In the genomic region with DNA sequence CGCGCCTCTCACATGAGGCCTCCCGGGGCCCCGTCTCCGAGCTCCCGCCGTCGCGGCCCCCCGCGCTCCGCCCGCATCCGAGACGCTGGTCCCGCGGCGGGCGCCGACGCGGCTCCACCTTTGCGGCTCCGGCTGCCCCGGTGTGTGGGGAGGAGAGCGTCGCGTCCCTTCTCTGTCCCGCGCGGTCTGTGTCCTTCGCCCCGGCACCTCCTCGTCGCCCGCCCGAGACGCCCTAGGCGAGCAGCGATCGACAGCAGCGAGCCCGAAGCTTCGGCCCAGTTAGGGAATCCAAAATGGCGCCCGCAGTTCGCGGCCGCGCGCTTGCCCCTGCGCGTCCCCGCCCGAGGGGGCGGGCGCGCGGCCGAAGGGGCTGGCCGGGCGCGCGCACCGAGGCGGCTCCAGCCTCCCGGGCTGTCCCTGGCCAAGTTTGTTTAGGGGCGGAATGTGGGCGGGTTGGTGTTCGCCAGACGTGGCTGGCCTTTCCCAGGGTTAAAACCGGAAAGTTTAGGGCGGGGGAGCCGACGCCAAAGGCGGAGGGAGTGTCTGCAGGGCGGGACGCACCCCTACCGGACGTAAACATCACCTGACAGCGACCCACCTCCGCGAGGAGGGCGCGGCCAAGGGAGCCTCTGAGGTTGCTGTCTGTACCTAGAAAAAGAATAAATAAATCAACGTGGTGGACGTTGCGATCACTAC, we compare ENCODE assay signal across 8 mouse cellular contexts. TPM values are rescaled to one million over a fixed set of nuclear protein-coding genes. Genes with fewer than 3 reads are reported as not detected.
A peak's percentile ranks its signal among the peaks of the same experiment; 100 is the strongest.
DNase-seq lines count a peak whose midpoint lies in the region; ATAC-seq and TF ChIP-seq lines count a peak whose summit lies in the region.

Gene Fbxl3 (minus strand): TSS at position 329 of the 696 bp plus-strand sequence.

- H3K9me3 ChIP-seq in kidney, embryonic 14.5 days (ENCODE audit: control insufficient read depth, low read length), result no peaks in the 10 kb centered on the region
- H3K9me3 ChIP-seq in limb, embryonic 15.5 days, result no peaks in the 10 kb centered on the region

- peak within 1 kb of the TSS; percentile 87 for H3K4me3 ChIP-seq in bone marrow macrophage, adult 2 months (ENCODE audit: insufficient read depth, low read length)
- peak within 1 kb of the TSS; percentile 83 for H3K4me3 ChIP-seq in embryonic fibroblast, embryonic 13.5 days (ENCODE audit: insufficient read depth, low read length)
- peak within 1 kb of the TSS; percentile 72 for H3K4me3 ChIP-seq in kidney, embryonic 14.5 days (ENCODE audit: low read length)
- peak within 1 kb of the TSS; percentile 69 for H3K4me3 ChIP-seq in limb, embryonic 15.5 days

- no peak for TF ChIP-seq POLR2A in bone marrow macrophage, adult 2 months (IDR thresholded peaks at IDR 0.05; ENCODE audit: borderline replicate concordance, low read depth, low read length)
- peak; percentile 68 for TF ChIP-seq POLR2A in embryonic fibroblast, embryonic 13.5 days (IDR thresholded peaks at IDR 0.05; ENCODE audit: low read depth, low read length)

- peaks cover 10% of the 10 kb centered on the region; the same call in 1 of the 2 replicates for H3K36me3 ChIP-seq in kidney, embryonic 14.5 days (ENCODE audit: control insufficient read depth, insufficient read depth, low read length)
- H3K36me3 ChIP-seq in limb, embryonic 15.5 days, result peaks cover 6% of the 10 kb centered on the region; the same call in 1 of the 2 replicates

- peak; percentile 99 for DNase-seq in A20 (ENCODE audit: low read depth, low spot score)
- DNase-seq in heart, adult 9 months (ENCODE audit: low spot score in 2 of 2), result peak; percentile 96 to 98
- peak; percentile 75 to 82 for DNase-seq in monocyte, adult 2 months (ENCODE audit: low read depth in 1 of 2, low spot score in 2 of 2)
- peak; percentile 91 to 92 for DNase-seq in spleen, postnatal 36 days (ENCODE audit: low spot score in 2 of 2)

- peak within 1 kb of the TSS; percentile 95 for H3K27ac ChIP-seq in bone marrow macrophage, adult 2 months (ENCODE audit: insufficient read depth, low read depth, low read length)
- H3K27ac ChIP-seq in embryonic fibroblast, embryonic 13.5 days (ENCODE audit: insufficient read depth, low read length), result peak within 1 kb of the TSS; percentile 98
- peak within 1 kb of the TSS; percentile 98 for H3K27ac ChIP-seq in kidney, embryonic 14.5 days (ENCODE audit: low read depth, low read length)
- peak within 1 kb of the TSS; percentile 99 for H3K27ac ChIP-seq in limb, embryonic 15.5 days

- peak within 1 kb of the TSS; percentile 95 for H3K9ac ChIP-seq in kidney, embryonic 14.5 days (ENCODE audit: low read depth, low read length)
- peak within 1 kb of the TSS; percentile 99 for H3K9ac ChIP-seq in limb, embryonic 15.5 days

- ATAC-seq in kidney, embryonic 14.5 days (ENCODE audit: low FRiP score, low TSS enrichment), result peak; percentile 94
- ATAC-seq in limb, embryonic 15.5 days (ENCODE audit: insufficient number of reproducible peaks, low FRiP score, low TSS enrichment, low read depth), result peak; percentile 92

- peaks cover 24% of the 10 kb centered on the region for H3K4me1 ChIP-seq in bone marrow macrophage, adult 2 months (ENCODE audit: control insufficient read depth, insufficient read depth, low read length)
- peaks cover 6% of the 10 kb centered on the region for H3K4me1 ChIP-seq in embryonic fibroblast, embryonic 13.5 days (ENCODE audit: control insufficient read depth, insufficient read depth, low read length)
- no peaks in the 10 kb centered on the region for H3K4me1 ChIP-seq in kidney, embryonic 14.5 days (ENCODE audit: control insufficient read depth, insufficient read depth, low read length)
- H3K4me1 ChIP-seq in limb, embryonic 15.5 days, result peaks cover 9% of the 10 kb centered on the region

- H3K4me2 ChIP-seq in kidney, embryonic 14.5 days (replicated peaks; ENCODE audit: low read depth, low read length), result peak within 1 kb of the TSS; percentile 57
- H3K4me2 ChIP-seq in limb, embryonic 15.5 days, result peak within 1 kb of the TSS; percentile 54

- no peak for TF ChIP-seq CTCF in bone marrow macrophage, adult 2 months (IDR thresholded peaks at IDR 0.05; ENCODE audit: low read depth, low read length)
- no peak for TF ChIP-seq CTCF in embryonic fibroblast, embryonic 13.5 days (IDR thresholded peaks at IDR 0.05; ENCODE audit: borderline replicate concordance, insufficient read depth, low read length)

- H3K27me3 ChIP-seq in kidney, embryonic 14.5 days (ENCODE audit: control insufficient read depth, insufficient read depth, low read length), result no peaks in the 10 kb centered on the region
- no peaks in the 10 kb centered on the region for H3K27me3 ChIP-seq in limb, embryonic 15.5 days

- WGBS in kidney, embryonic 14.5 days, result under 1% methylated on average over 78 of the region's 88 CpGs
- WGBS in limb, embryonic 15.5 days, result under 1% methylated on average over 84 of the region's 88 CpGs

RNA-seq across cellular contexts. Expression of gene Fbxl3, which starts in this region (rescaled TPM):
- polyA plus RNA-seq in bone marrow macrophage, adult 2 months (2012; ENCODE audit: insufficient read depth, insufficient read length, missing spikeins), result 69.0 and 80.2 TPM in 2 replicates
- 59.0 and 66.4 TPM in 2 replicates for polyA plus RNA-seq in embryonic fibroblast, embryonic 13.5 days (2011; ENCODE audit: insufficient read length, low read depth, missing spikeins)
- polyA plus RNA-seq in kidney, embryonic 14.5 days (2014; fragmentation: Nextera tagmentation; extraction: Ambion mirVana), result 24.0 and 35.6 TPM in 2 replicates
- 21.6 and 26.7 TPM in 2 replicates for polyA plus RNA-seq in limb, embryonic 15.5 days (2015; fragmentation: Nextera tagmentation; extraction: Ambion mirVana)

Comparison
In these comparisons a context has a peak if more than half of its experiments do, and no peak if none do; other contexts are left out.
1. Peak in every context shown above with its lines: DNase-seq, ATAC-seq, H3K4me3 ChIP-seq and H3K27ac ChIP-seq.